Mouse (Mus musculus) hindbrain, postnatal 0 days (tissue): ENCODE data around the gene Dop1a. TPM values are rescaled to one million over a fixed set of nuclear protein-coding genes. Genes with fewer than 3 reads are reported as not detected.

Experiments used
- ATAC-seq: fragments of 200-750 bp; cut with Nextera tagmentation; 2 replicates; pipeline ENCODE4 v1.8.0; 2017; ENCODE audit warnings: mild to moderate bottlenecking, moderate TSS enrichment, moderate library complexity
- DNase-seq: peaks from one replicate; pipeline ENCODE4 v3.0.0-alpha.2; 2015; ENCODE audit warnings: low spot score
- H3K27ac ChIP-seq: fragments of 300-500 bp; sonication (generic); 2 replicates; pipeline ENCODE4 v1.5.1; 2014; ENCODE audit warnings: mild to moderate bottlenecking
- H3K27me3 ChIP-seq: fragments of 300-500 bp; sonication (generic); 2 replicates; pipeline ENCODE4 v1.6.1; 2014; ENCODE audit warnings: low read length, mixed read lengths; ENCODE audit not compliant: insufficient read depth
- H3K36me3 ChIP-seq: fragments of 300-500 bp; sonication (generic); 2 replicates; pipeline ENCODE4 v1.6.1; 2014; ENCODE audit warnings: low read length, mixed read lengths; ENCODE audit not compliant: insufficient read depth
- H3K4me1 ChIP-seq: fragments of 300-500 bp; sonication (generic); 2 replicates; pipeline ENCODE4 v1.6.1; 2014; ENCODE audit warnings: antibody characterized with exemption, low read length, mixed read lengths; ENCODE audit not compliant: insufficient read depth
- H3K4me2 ChIP-seq: fragments of 300-500 bp; sonication (generic); 2 replicates; pipeline ENCODE4 v1.6.1; 2014; ENCODE audit warnings: low read depth, mild to moderate bottlenecking, low read length, moderate library complexity, mixed read lengths
- H3K4me3 ChIP-seq: fragments of 300-500 bp; sonication (generic); 2 replicates; pipeline ENCODE4 v1.5.1; 2014; ENCODE audit warnings: low read length
- H3K9ac ChIP-seq: fragments of 300-500 bp; sonication (generic); replicated peaks from 2 replicates; pipeline ENCODE4 v1.6.1; 2014; ENCODE audit warnings: mild to moderate bottlenecking, low read length, moderate library complexity, mixed read lengths
- H3K9me3 ChIP-seq: fragments of 300-500 bp; sonication (generic); 2 replicates; pipeline ENCODE4 v1.6.1; 2016; ENCODE audit warnings: low read length, mixed read lengths
- CTCF ChIP-seq: IDR thresholded peaks from 2 replicates; pipeline ENCODE4 v1.5.1; 2016; ENCODE audit warnings: antibody characterized with exemption, control low read depth, low read depth
- WGBS: fragments of 180-500 bp; shearing (Covaris S2); extraction: QIAGEN DNeasy Blood & Tissue Kit; methylation state at CpG from one replicate; pipeline ENCODE4 v1.1.7; 2014; 5-methylcytosine and 5-hydroxymethylcytosine counted together
- polyA plus RNA-seq: library from polyadenylated mRNA; unstranded; fragments of >200 nt; fragmentation: Nextera tagmentation; extraction: Ambion mirVana; gene quantifications from 2 replicates; pipeline ENCODE4 v1.2.1, GENCODE M21; 2015
- total RNA-seq: library from RNA; depleted of rRNA; stranded (reverse); fragments of >200 nt; gene quantifications from 2 replicates; pipeline ENCODE4 v1.2.3, GENCODE M21; 2014

Gene Dop1a
- total and polyA plus RNA-seq, 2 experiments from 2014 or later: 23.9 to 50.9 TPM

DNA sequence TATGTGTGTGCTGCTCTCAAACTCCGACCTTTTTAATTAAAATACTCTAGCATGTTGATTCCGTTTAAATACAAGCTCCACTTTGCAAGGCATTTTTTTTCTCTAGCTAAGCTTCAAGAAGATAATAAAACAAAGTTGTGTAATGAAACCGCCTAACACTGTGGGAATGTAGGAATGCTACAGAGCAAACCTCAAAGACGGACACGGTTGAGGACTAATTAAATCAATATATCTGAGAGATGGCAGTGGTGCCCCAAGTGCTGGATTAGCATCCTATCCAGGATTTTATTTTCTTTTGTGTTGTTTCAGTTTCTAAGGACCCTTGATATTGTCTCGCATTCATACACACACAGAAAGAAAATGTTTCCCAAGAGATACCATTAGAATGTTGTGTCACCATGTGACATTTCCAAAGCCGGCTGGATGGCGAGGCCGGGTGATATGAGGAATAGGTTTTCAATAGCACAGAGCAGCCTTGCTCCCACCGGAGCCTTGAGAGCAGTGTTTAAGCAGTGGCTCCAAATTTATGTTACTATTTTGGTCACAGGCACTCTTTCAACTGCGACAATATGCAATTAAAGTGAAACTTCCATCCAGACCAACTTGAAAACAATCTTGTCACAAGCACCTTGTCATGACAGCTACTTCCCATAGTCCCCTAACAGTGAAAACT, 28.5 kb upstream of the Dop1a start:
- H3K9ac ChIP-seq: no peak overlapping the region
- no peak overlapping the region for H3K27ac ChIP-seq
- WGBS: 38% methylated on average over 11 of the region's 11 CpGs
- ATAC-seq (no peak), DNase-seq (no peak)
- H3K4me1 ChIP-seq: no peaks in the 10 kb centered on the region
- H3K4me2 ChIP-seq: 0 out of 2 replicates have a peak overlapping the region, but pooled peaks have one; percentile 5
- H3K9me3 ChIP-seq: no peaks in the 10 kb centered on the region
- H3K36me3 ChIP-seq: no peaks in the 10 kb centered on the region
- H3K27me3 ChIP-seq: no peaks in the 10 kb centered on the region
- H3K4me3 ChIP-seq: no peak overlapping the region
- TF ChIP-seq CTCF: no peak

DNA sequence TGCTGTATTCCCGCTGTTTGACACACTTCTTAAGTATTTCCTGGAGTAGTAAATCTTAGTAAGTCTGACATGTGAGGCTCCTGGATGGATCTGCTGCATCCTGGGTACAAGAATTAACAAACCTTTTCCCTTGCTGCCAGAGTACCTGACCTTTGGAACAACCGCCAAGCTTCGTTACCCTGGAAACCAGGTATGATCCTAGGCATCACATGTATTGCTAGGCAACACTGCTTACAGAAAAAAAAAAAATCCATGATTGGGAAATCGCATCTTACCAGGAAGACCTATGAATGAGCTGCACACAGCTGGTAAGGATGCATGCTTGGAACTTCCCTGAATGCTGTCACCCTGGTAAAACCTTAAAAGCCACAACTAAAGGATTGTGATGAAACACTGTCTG, 24.7 kb upstream of the Dop1a start:
- Histone ChIP-seq H3K4me2 (no peak overlapping the region), H3K4me3 (no peak overlapping the region), H3K27me3 (no peaks in the 10 kb centered on the region), H3K36me3 (no peaks in the 10 kb centered on the region), H3K9ac (no peak overlapping the region), H3K4me1 (no peaks in the 10 kb centered on the region), H3K27ac (no peak overlapping the region), H3K9me3 (no peaks in the 10 kb centered on the region)
- no peak for TF ChIP-seq CTCF
- 76% methylated on average over 4 of the region's 4 CpGs for WGBS
- DNase-seq (peak; percentile 39), ATAC-seq (peak; percentile 55; the same call in 1 of the 2 replicates)

DNA sequence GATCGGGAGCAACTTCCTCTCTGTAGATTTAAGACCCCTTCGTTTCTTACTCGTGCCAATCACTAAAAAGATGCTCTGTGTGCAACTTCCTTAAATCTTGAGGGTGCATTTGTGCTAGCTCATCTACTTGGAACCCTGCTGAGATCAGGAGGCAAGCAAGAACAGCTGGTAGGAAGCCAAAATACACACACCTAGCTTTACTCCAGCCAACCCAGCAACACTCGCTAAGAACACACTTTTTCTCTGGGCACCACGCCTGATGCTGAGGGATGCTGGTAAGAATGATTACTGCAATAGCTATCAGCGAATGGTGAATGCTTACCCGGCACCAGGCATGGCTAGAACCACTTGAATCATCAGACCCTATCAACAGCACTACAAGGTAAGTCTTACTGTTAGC, 20.1 kb upstream of the Dop1a start:
- WGBS: 75% methylated on average over 7 of the region's 7 CpGs
- DNase-seq: no peak
- Histone ChIP-seq H3K9ac (no peak overlapping the region), H3K27ac (no peak overlapping the region), H3K9me3 (no peaks in the 10 kb centered on the region), H3K27me3 (no peaks in the 10 kb centered on the region), H3K4me2 (no peak overlapping the region), H3K4me1 (no peaks in the 10 kb centered on the region; the same call in 1 of the 2 replicates), H3K36me3 (no peaks in the 10 kb centered on the region), H3K4me3 (no peak overlapping the region)
- TF ChIP-seq CTCF: no peak
- ATAC-seq: no peak

DNA sequence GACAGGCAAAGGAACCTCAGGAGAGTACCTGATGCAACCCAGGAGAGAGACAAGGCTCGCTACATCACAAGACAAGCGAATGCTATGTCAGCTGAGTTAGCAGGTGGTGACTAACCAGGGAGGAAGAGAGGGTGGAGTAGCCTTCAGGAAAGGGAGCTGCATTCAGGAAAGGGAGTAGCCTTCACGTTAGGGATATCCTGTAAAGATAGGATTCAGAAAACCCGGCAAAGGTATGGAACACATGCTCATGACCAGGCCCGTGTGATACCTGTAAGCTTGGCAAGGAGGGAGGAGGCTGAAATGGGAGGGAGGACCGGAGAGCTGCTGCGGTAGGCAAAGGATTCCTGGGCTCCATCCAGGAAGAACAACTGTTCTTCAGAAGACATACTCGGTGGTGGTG, 19.5 kb upstream of the Dop1a start:
- ATAC-seq: no peak
- DNase-seq: no peak
- WGBS: 85% methylated on average over 8 of the region's 8 CpGs
- Histone ChIP-seq H3K27me3 (no peaks in the 10 kb centered on the region), H3K4me3 (no peak overlapping the region), H3K4me2 (no peak overlapping the region), H3K4me1 (no peaks in the 10 kb centered on the region; the same call in 1 of the 2 replicates), H3K27ac (no peak overlapping the region), H3K36me3 (no peaks in the 10 kb centered on the region), H3K9me3 (no peaks in the 10 kb centered on the region), H3K9ac (no peak overlapping the region)
- TF ChIP-seq CTCF: no peak

DNA sequence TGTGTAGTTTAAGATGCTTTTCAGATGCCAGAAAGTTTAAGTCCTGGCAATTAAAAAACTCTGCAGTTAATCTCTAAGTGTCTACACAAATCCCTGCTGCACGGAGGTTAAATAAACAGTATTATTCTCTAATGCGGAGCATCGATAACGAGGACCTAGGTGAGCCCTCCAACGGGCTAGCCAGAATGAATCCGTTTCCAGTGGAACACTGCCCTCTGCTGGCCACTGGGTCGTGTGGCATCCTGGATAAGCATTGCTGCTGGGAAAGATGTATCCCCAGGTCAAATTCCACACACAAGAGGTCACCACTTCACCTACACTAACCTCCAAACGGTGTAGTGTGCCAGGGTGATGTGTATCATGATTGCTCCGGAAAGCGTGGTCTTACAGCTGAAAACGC, 17.4 kb upstream of the Dop1a start:
- Histone ChIP-seq H3K9me3 (no peaks in the 10 kb centered on the region), H3K9ac (no peak overlapping the region), H3K4me2 (peak overlapping the region; percentile 38), H3K4me1 (no peaks in the 10 kb centered on the region; the same call in 1 of the 2 replicates), H3K27ac (no peak overlapping the region), H3K36me3 (no peaks in the 10 kb centered on the region), H3K27me3 (no peaks in the 10 kb centered on the region), H3K4me3 (no peak overlapping the region)
- ATAC-seq: peak; percentile 50; the same call in 1 of the 2 replicates
- peak; percentile 91 for DNase-seq
- WGBS: 5% methylated on average over 11 of the region's 11 CpGs
- peak; percentile 98 for TF ChIP-seq CTCF

DNA sequence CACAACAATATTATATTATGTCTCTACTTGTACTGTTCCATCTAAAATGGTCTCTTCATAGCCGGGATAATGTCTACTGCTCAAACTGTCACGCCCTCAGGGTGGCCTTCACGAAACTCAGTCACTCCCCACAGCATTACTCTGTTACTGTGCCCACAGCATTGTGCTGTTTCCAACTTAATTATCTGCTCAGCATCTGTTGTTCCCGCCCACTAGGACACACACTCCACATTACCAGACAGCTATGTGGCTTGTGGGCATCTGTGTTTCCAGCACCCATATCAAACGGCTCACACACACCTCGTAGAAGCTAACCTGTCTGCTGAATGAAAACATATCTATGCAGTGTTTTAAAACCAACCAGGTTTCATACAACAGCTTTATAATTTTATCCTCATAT, 15.9 kb upstream of the Dop1a start:
- Histone ChIP-seq H3K9me3 (no peaks in the 10 kb centered on the region), H3K27me3 (no peaks in the 10 kb centered on the region), H3K4me3 (no peak overlapping the region; the same call in 1 of the 2 replicates), H3K4me2 (peak overlapping the region; percentile 50), H3K4me1 (no peaks in the 10 kb centered on the region; the same call in 1 of the 2 replicates), H3K36me3 (no peaks in the 10 kb centered on the region), H3K9ac (no peak overlapping the region), H3K27ac (no peak overlapping the region)
- WGBS: 26% methylated on average over 6 of the region's 6 CpGs
- 0 out of 2 replicates have a peak, but pooled peaks have one; percentile 22 for ATAC-seq
- DNase-seq: no peak
- TF ChIP-seq CTCF: no peak

DNA sequence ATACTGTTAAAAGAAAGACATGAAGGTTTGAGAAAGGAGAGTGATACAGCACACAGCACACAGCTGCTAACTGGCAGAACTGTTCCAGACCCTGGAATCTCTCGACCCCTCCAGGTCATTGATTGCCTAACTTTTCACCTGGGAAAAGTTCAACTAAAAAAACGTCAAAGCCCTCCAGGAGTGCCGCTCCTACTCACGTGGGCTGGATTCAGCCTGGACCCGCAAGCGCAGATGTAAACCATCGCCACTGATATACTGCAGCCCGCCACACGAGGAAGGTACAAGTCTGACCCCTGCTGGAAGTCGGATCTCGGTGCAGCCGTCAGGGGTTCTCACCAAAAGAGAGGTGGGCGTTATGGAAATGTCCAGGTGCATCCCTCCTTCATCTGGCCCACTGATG, 15.3 kb upstream of the Dop1a start:
- no peaks in the 10 kb centered on the region; the same call in 1 of the 2 replicates for H3K4me1 ChIP-seq
- H3K4me2 ChIP-seq: peak overlapping the region; percentile 50
- no peaks in the 10 kb centered on the region for H3K9me3 ChIP-seq
- H3K4me3 ChIP-seq: peak overlapping the region; percentile 21
- DNase-seq (peak; percentile 87), ATAC-seq (peak; percentile 88)
- no peaks in the 10 kb centered on the region for H3K27me3 ChIP-seq
- H3K36me3 ChIP-seq: no peaks in the 10 kb centered on the region
- WGBS: 1% methylated on average over 13 of the region's 13 CpGs
- H3K9ac ChIP-seq: no peak overlapping the region
- H3K27ac ChIP-seq: no peak overlapping the region
- TF ChIP-seq CTCF: peak; percentile 91
